Mouse (Mus musculus): ENCODE data around the gene Fmod. TPM values are rescaled to one million over a fixed set of nuclear protein-coding genes. Genes with fewer than 3 reads are reported as not detected.

The Fmod gene
- total and polyA plus RNA-seq, 3 experiments, result not detected

- Histone ChIP-seq H3K4me1 (ENCODE audit: control insufficient read depth in 1 of 2, insufficient read depth in 2 of 2) (peaks cover 9 to 52% of the 10 kb centered on the region in 2 experiments), H3K9me3 (replicated peaks; ENCODE audit: low read length) (no peaks in the 10 kb centered on the region), H3K4me2 (ENCODE audit: insufficient read depth, low read depth, poor library complexity, severe bottlenecking) (no peak overlapping the region), H3K4me3 (replicated peaks in 1 of 3; ENCODE audit: low read depth in 2 of 3, low read length in 2 of 3, poor library complexity in 1 of 3) (no peak overlapping the region), H3K27me3 (replicated peaks) (peaks cover 39% of the 10 kb centered on the region), H3K36me3 (replicated peaks in 1 of 2; ENCODE audit: control insufficient read depth in 1 of 2, insufficient read depth in 1 of 2, low read length in 1 of 2) (no peaks in the 10 kb centered on the region), H3K27ac (ENCODE audit: insufficient read depth, low read depth) (no peak overlapping the region), H3K9ac (ENCODE audit: insufficient read depth, low read depth) (no peak overlapping the region), H3K79me2 (replicated peaks; ENCODE audit: control insufficient read depth, extremely low read depth, insufficient read depth, poor library complexity, severe bottlenecking) (no peaks in the 10 kb centered on the region)
- in situ Hi-C loops (cut with MboI; ENCODE audit: low pct_ligation_motif_present, low pct_unique_long_range_greater_than_20kb, low sequenced_read_pairs), result loop anchor here (5.0 kb wide), 1 partner anchor 48 kb away; no protein-coding TSS in a partner anchor
- TF ChIP-seq JUND (conservative IDR thresholded peaks at IDR 0.05; ENCODE audit: low read depth, low read length) (no peak), POLR2AphosphoS2 (IDR thresholded peaks at IDR 0.05; ENCODE audit: low read depth, low read length) (no peak), UBTF (IDR thresholded peaks at IDR 0.05; ENCODE audit: low read depth, low read length) (no peak), POLR2A (IDR thresholded peaks at IDR 0.05; ENCODE audit: low read depth, low read length) (no peak), NRF1 (IDR thresholded peaks at IDR 0.05; ENCODE audit: low read depth, low read length) (no peak)
- no peak for DNase-seq (ENCODE audit: extremely low read depth)
- dilution Hi-C loops (cut with MboI; ENCODE audit: extremely low pct_ligation_motif_present, extremely low pct_unique_long_range_greater_than_20kb, low sequenced_read_pairs), result no loop called here
Observed at GRCm38 (mm10) chr1:134058870-134059269, 21.8 kb downstream of the Fmod start.

- peaks cover 30% of the 10 kb centered on the region for H3K27me3 ChIP-seq (replicated peaks)
- no peak overlapping the region for H3K4me3 ChIP-seq (replicated peaks in 1 of 3; ENCODE audit: low read depth in 2 of 3, low read length in 2 of 3, poor library complexity in 1 of 3)
- H3K4me1 ChIP-seq (ENCODE audit: control insufficient read depth in 1 of 2, insufficient read depth in 2 of 2), result peaks cover 21 to 55% of the 10 kb centered on the region in 2 experiments
- dilution Hi-C loops (cut with MboI; ENCODE audit: extremely low pct_ligation_motif_present, extremely low pct_unique_long_range_greater_than_20kb, low sequenced_read_pairs) (no loop called here), in situ Hi-C loops (cut with MboI; ENCODE audit: low pct_ligation_motif_present, low pct_unique_long_range_greater_than_20kb, low sequenced_read_pairs) (loop anchor here (5.0 kb wide), 1 partner anchor 47 kb away; no protein-coding TSS in a partner anchor)
- peak overlapping the region; percentile 71 for H3K4me2 ChIP-seq (ENCODE audit: insufficient read depth, low read depth, poor library complexity, severe bottlenecking)
- DNase-seq (ENCODE audit: extremely low read depth), result peak; percentile 68
- no peaks in the 10 kb centered on the region for H3K9me3 ChIP-seq (replicated peaks; ENCODE audit: low read length)
- H3K79me2 ChIP-seq (replicated peaks; ENCODE audit: control insufficient read depth, extremely low read depth, insufficient read depth, poor library complexity, severe bottlenecking), result no peaks in the 10 kb centered on the region
- no peak overlapping the region for H3K27ac ChIP-seq (ENCODE audit: insufficient read depth, low read depth)
- H3K36me3 ChIP-seq (replicated peaks in 1 of 2; ENCODE audit: control insufficient read depth in 1 of 2, insufficient read depth in 1 of 2, low read length in 1 of 2), result no peaks in the 10 kb centered on the region
- H3K9ac ChIP-seq (ENCODE audit: insufficient read depth, low read depth), result peak overlapping the region; percentile 23; the same call in 1 of the 2 replicates
- TF ChIP-seq CTCF (conservative IDR thresholded peaks at IDR 0.05 in 1 of 2, IDR thresholded peaks at IDR 0.05 in 1 of 2; ENCODE audit: low read depth in 2 of 2, low read length in 2 of 2), result peak in 1 of 2 experiments; percentile 86; a peak in 2 of 4 replicates
- TF ChIP-seq KAT2A (IDR thresholded peaks at IDR 0.05; ENCODE audit: insufficient replicate concordance, low read length), result no peak
- no peak for TF ChIP-seq TBP (conservative IDR thresholded peaks at IDR 0.05; ENCODE audit: low read depth, low read length)
- TF ChIP-seq UBTF (IDR thresholded peaks at IDR 0.05; ENCODE audit: low read depth, low read length), result no peak
- TF ChIP-seq MAFK (IDR thresholded peaks at IDR 0.05; ENCODE audit: insufficient replicate concordance, low read length), result no peak
- peak; percentile 74 for TF ChIP-seq RAD21 (IDR thresholded peaks at IDR 0.05; ENCODE audit: low read depth, low read length)
- TF ChIP-seq SIN3A (IDR thresholded peaks at IDR 0.05; ENCODE audit: low read length), result no peak; the same call in 1 of the 2 replicates
- TF ChIP-seq MAZ (IDR thresholded peaks at IDR 0.05; ENCODE audit: low read depth, low read length), result no peak
- no peak for TF ChIP-seq NELFE (IDR thresholded peaks at IDR 0.05; ENCODE audit: low read depth, low read length)
- TF ChIP-seq ZC3H11A (IDR thresholded peaks at IDR 0.05; ENCODE audit: low read depth, low read length), result peak; percentile 61
- TF ChIP-seq CHD1 (IDR thresholded peaks at IDR 0.05; ENCODE audit: low read depth, low read length), result no peak
- no peak for TF ChIP-seq JUND (conservative IDR thresholded peaks at IDR 0.05; ENCODE audit: low read depth, low read length)
- peak; percentile 62; the same call in 1 of the 2 replicates for TF ChIP-seq MAX (IDR thresholded peaks at IDR 0.05; ENCODE audit: low read length)
- no peak for TF ChIP-seq JUN (IDR thresholded peaks at IDR 0.05; ENCODE audit: insufficient read depth, low read depth, low read length)
- no peak for TF ChIP-seq USF2 (conservative IDR thresholded peaks at IDR 0.05; ENCODE audit: low read depth, low read length)
- no peak for TF ChIP-seq POLR2A (IDR thresholded peaks at IDR 0.05; ENCODE audit: low read depth, low read length)
- peak; percentile 59; the same call in 1 of the 2 replicates for TF ChIP-seq MYC (IDR thresholded peaks at IDR 0.05; ENCODE audit: low read depth, low read length)
- TF ChIP-seq HCFC1 (IDR thresholded peaks at IDR 0.05; ENCODE audit: low read depth, low read length), result no peak
- peak; percentile 55 for TF ChIP-seq ETS1 (conservative IDR thresholded peaks at IDR 0.05; ENCODE audit: low read depth, low read length)
- peak; percentile 96 for TF ChIP-seq TCF12 (IDR thresholded peaks at IDR 0.05; ENCODE audit: low read depth, low read length)
- 0 out of 2 replicates have a peak, but pooled peaks have one; percentile 29 for TF ChIP-seq NRF1 (IDR thresholded peaks at IDR 0.05; ENCODE audit: low read depth, low read length)
- no peak for TF ChIP-seq E2F4 (IDR thresholded peaks at IDR 0.05; ENCODE audit: insufficient replicate concordance, low read depth, low read length)
- no peak for TF ChIP-seq RCOR1 (conservative IDR thresholded peaks at IDR 0.05; ENCODE audit: low read depth, low read length)
- TF ChIP-seq ELF1 (IDR thresholded peaks at IDR 0.05; ENCODE audit: low read depth, low read length), result no peak
- TF ChIP-seq ZNF384 (IDR thresholded peaks at IDR 0.05; ENCODE audit: low read depth, low read length), result no peak
- no peak for TF ChIP-seq PAX5 (IDR thresholded peaks at IDR 0.05; ENCODE audit: low read length)
- TF ChIP-seq MEF2A (IDR thresholded peaks at IDR 0.05; ENCODE audit: borderline replicate concordance, low read depth, low read length), result no peak; the same call in 1 of the 2 replicates
- peak; percentile 84 for TF ChIP-seq EP300 (IDR thresholded peaks at IDR 0.05; ENCODE audit: low read length)
Observed at GRCm38 (mm10) chr1:134059739-134060695, 23.0 kb downstream of the Fmod start.
